Mouse (Mus musculus) megakaryocyte, embryonic 14.5 days (primary cell): ENCODE results near the gene Galp.

Experiments used
- FLI1 ChIP-seq: IDR thresholded peaks from 2 replicates; pipeline ENCODE4 v1.6.1; 2012; ENCODE audit warnings: low read length, inconsistent platforms, mixed read lengths
- GATA1 ChIP-seq: IDR thresholded peaks from 3 replicates; pipeline ENCODE4 v1.6.1; 2012; ENCODE audit warnings: mixed read lengths, low read length, inconsistent platforms, borderline replicate concordance

DNA sequence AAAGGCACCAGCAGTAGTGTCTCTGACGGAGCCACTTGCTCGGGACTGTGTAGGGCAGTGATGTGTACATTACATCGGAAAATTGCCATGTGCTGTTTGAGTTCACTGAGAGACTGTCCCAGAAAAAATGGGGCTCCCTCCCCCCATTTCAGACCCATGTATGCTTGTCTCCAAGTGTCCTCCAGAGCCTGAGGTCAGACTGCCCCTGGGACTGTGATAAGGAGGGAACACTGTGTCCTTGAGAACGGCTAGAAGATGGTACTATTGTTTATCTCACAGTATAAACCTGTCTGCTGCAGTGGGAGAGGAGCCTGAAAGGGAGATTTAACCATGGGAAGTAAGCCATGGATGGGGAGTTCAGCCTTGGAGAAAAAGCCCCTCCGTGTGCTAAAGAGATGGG is 32.2 kb upstream of the Galp start:
- no peak for TF ChIP-seq GATA1
- TF ChIP-seq FLI1: no peak
